Mouse (Mus musculus): ENCODE measurements around the gene Mpv17l2.
A peak's percentile ranks its signal among the peaks of the same experiment; 100 is the strongest.

Mpv17l2 gene

DNA sequence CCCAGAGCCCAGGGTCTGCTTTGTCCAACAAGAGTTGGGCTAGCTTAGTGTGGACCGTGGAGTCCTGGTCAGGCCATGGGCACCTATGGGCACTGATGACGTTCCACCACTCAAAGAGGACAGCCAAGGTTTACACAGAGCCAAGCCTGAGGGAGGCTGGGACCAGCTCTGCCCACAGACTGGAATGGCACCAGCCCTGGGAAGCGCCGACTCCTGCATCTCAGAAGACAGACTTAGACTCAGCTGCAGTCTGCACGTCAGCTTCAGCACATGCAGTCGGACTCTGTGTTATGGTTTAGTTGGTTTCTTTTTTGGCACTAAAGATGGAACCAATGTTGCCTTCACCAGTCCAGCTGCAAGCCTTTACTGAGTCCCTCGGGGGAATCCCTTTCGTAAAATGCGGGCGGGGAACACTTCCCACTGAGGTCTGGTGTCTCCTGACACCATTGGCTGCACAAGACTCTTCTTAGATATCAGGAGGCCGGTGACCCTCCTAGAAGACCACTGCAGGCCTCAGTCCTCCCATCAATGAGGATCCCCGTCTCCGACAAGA, 10.5 kb downstream of the Mpv17l2 start:
- peak; percentile 22 to 32 for DNase-seq (ENCODE audit: low spot score in 2 of 2)

DNA sequence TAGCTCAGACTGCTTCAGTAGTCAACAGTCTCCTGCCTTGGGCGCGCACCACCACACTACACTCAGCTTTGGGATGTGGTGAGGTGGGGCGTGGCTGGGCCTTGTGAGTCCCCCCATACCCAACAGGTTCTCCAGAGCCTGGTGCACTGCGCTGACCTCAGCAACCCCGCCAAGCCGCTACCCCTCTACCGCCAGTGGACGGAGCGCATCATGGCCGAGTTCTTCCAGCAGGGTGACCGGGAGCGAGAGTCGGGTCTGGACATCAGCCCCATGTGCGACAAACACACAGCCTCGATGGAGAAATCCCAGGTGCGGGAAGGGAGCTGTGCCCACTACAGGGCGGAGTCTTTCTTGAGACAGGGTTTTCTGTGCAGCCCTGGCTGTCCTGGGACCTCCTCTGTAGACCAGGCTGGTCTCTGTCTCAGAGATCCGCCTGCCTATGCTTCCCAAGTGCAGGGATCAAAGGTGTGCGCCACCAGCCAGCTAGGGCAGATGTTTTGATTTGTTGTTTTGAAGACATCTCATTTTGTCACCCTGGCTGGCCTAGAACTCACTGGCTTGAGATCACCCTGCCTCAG, 11.6 kb downstream of the Mpv17l2 start:
- DNase-seq (ENCODE audit: low spot score in 2 of 2), result no peak

DNA sequence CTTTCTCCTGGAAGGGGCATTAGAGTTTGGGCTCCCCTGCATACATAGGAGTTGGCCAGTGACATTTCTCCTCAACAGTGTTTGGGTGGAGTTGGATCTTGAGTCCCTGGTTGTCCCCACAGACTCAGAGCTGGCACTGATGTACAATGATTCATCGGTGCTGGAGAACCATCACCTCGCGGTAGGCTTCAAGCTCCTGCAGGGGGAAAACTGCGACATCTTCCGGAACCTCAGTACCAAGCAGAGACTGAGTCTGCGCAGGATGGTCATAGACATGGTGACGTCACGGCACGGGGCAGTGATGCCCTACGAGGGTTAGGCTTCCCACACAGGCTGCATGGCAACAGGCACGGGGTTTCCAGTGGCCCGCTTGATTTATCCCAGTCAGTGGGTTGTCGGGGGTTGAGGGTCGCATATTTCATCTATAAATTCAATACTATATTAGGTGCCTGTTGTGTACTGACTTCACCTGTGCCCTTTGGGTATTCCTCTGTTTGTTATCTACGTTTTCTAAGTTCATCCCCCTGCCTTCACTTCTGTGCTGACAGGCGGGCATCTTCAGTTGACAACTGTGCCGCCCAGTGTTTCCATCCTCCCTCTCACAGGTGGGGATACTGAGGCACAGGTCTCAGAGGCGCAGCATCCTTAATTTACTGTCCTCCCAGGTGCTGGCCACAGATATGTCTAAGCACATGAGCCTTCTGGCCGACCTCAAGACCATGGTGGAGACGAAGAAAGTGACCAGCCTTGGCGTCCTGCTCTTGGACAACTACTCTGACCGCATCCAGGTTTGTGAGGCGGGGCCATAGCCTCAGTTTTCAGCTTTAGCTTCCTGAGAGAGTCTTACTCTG, 12.3 kb downstream of the Mpv17l2 start:
- DNase-seq (ENCODE audit: low spot score in 2 of 2), result no peak

DNA sequence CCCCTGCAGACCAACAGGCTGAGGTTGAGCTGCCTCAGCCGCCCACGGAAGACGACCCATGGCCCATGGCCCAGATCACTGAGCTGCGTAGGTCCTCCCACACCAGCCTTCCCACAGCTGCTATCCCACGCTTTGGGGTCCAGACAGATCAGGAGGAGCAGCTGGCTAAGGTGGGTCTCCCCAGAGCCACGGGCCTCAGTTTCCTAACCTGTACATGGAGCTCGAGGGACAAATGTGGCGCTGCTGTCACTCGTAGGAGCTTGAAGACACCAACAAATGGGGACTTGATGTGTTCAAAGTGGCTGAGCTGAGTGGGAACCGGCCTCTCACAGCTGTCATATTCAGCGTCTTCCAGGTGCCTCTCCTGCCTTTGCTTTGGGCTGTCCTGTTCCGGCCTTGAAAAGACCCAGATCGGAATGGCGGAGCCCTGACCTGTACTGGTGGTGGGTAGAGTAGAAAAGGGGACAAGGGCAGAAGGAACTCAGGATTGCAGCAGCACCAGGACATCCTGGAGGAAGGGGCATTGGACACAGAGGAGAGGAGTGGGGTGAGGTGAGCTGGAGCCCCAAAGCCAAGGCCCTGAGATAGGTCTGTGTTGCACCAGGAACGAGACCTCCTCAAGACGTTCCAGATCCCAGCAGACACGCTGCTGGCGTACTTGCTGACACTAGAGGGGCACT, 13.4 kb downstream of the Mpv17l2 start:
- DNase-seq (ENCODE audit: low spot score in 2 of 2), result no peak

DNA sequence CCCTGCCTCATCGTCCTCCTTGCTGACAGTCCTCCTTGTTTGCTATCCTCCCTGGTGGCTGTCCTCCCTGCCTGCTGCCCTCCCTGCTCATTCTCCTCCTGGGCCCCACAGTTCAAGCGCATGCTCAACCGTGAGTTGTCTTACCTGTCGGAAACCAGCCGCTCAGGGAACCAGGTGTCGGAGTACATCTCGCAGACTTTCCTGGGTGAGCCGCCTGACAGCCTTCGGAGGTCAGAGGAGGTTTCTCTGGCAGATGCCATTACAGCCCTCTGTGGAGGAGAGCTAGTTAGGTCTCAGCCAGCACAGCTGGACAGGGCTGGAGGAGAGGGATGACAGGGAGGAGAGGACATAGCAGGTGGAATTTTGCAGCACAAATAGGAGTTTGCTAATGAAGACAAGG, 14.1 kb downstream of the Mpv17l2 start:
- DNase-seq (ENCODE audit: low spot score in 2 of 2), result no peak

DNA sequence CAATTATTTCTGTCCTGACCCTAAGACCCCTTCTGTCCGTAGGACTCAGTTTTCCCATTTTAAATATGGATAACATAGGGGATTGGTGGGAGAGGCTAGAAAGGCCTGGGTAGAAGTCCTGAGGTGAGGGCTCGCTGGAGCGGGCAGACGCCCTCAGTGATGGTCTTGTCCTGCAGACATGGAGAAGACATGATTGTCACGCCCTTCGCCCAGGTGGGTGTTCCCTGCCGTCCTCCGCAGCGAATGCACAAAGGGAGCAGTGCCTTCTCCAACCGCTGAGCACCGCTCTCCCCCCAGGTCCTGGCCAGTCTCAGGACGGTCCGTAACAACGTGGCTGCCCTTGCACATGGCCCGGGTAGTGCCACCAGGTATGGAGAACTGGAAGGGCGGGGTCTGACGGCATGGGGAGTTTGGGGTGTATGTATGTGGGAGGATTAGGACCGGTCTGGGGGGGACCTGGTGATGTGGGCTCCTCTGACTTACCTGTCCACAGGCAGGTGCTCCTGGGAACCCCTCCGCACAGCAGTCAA, 15.0 kb downstream of the Mpv17l2 start:
- DNase-seq (ENCODE audit: low spot score in 2 of 2), result no peak

DNA sequence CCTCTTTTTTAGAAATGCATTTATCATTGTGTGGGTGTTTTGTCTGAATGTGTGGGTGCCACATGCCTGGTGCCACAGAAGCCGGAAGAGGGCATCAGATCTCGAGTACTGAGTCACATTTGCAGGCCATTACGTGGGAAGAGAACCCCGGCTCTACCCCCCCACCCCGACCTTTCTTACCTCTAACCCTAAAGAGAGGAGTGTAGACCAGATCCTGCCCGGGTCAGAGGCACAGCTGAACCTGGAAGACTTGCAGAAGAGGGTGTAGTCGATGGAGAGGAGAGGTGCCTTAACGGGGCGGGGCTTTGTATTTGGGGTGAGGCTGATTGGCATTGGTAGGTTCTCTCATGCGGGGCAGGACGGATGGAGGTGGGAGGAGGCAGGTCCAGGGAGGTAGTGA, 15.9 kb downstream of the Mpv17l2 start:
- DNase-seq (ENCODE audit: low spot score in 2 of 2), result no peak

DNA sequence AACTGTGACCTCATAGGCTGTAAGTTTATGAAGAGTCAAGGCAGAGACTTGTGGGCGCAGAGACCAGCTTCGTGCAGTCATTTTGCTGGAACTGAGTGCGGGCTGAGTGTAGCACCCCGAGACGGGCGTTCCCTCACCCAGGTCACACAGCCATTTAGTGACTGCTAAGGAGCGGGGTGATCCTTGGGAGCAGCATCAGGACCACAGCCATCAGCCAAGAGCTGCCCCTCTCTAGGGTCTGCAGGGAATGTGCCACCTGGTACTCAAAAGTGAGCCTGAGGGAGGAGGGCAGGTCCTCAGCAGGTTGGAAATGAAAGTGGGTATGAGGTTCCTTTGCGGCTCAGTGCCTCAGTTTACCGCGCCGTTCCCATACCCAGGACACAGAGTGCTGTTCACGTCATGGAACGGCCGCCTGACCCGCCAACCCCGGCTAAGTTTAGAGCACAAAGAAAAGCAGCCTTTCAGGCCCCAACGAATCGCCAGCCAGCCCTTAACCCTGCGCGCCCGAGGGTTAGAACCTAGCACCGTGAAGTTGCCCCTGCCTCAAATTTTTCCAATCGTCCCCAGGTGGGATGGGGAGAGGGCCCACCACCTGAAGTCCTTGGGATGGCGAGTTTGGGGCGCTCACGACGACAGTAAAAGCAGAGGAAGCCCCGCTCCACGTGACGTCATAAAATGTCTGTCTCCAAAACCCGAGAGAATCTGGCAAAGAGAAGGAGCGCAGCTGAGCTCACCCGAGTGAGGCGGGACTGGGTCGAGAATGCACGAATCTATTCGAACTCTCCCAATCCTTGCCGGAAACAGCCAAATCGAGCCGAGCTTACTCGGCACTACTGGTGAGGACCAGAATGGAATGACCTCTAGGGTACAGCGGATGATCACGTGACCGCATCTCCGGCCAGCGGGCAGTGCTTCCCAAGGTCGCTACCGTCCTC, 16.8 kb downstream of the Mpv17l2 start:
- peak in 1 of 2 experiments; percentile 44 for DNase-seq (ENCODE audit: low spot score in 2 of 2)

DNA sequence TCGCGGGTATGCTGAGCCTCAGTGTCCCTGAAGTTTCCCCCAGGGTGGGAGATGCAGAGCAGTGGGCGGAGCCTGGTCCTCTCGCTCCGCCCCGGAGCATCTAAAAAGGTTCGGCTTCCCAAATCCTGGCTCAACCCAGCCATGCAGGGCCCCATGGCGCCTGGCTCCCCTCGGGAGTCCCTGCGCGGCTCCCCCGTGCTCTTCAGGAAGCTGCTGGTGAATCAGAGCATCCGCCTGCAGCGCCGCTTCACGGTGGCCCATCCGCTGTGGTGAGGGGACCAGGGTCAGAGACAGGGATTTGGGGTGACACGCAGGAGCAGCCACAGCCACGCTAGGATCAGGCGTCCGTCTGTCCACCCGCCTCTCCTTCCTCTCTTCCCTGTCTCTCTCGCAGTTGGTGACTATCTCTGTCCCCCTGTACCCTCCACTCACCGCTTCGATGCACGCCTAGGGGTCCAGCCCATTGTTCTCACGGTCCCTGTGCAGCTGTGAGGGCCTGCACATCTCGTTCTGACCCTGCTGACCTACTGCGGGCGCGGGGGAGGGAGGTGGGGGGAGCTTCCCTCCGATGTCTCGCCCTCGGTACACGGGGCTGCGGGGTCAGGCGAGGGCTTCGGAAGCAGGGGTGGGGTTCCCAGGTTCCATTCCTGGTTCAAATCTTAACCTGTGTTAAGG, 17.6 kb downstream of the Mpv17l2 start:
- no peak for DNase-seq (ENCODE audit: low spot score in 2 of 2)

DNA sequence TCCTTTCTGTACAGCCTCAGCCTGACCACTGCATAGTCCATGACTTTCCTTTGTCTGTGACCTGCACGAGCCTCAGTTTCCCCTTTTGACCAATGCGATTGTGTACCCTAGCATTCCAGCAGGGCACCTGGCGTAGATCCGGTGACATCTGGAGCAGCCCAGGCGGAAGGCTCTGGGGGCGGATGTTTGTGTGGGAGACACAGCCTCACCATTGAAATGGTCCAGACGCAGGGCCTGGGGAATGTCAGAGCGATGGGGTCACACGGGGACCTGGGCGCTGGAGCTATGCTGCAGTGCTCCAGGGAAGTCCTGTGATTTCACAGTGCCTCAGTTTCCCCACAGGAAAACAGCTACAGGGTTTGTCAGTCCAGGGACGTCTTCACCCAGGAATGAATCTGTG, 18.6 kb downstream of the Mpv17l2 start:
- DNase-seq (ENCODE audit: low spot score in 2 of 2), result no peak

DNA sequence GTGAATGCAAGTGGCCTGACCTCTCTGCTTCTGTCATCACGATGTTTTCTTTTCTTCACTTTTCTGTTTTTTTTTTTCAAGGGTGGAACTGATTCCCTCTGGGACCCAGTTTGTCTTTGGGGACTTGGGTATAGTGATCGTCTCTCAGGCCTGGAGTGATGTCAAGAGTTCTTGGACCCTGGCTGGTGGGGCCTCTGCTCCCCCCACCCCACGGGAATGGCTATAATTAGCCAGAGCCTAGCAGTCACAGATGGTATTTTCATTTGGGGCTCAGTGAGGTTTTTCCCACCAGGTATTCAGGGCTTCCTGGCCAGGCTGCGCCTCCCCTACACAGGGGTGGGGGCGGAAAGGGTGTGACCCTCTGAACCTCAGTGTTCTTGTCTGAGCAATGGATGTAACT, 19.1 kb downstream of the Mpv17l2 start:
- DNase-seq (ENCODE audit: low spot score in 2 of 2), result no peak

DNA sequence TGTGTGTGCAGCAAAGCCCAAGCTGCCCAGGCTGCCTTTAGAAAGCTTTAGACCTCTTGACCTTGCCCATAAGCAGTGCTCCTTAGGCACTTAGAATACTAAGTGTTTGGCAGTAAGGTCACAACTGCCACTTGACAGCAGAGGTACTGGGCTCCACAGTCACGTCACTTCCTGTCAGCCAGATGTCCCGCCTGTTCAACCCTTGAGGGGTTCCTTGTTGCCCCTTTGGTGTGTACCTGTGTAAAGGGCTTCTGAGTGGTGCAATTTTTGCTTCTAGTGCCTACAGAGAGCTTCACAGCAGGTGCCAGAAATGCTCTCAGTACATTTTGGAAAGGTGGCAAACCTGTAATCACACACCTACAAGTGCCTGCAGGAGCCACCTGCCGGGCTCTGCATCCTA, 22.5 kb downstream of the Mpv17l2 start:
- no peak for DNase-seq (ENCODE audit: low spot score in 2 of 2)

DNA sequence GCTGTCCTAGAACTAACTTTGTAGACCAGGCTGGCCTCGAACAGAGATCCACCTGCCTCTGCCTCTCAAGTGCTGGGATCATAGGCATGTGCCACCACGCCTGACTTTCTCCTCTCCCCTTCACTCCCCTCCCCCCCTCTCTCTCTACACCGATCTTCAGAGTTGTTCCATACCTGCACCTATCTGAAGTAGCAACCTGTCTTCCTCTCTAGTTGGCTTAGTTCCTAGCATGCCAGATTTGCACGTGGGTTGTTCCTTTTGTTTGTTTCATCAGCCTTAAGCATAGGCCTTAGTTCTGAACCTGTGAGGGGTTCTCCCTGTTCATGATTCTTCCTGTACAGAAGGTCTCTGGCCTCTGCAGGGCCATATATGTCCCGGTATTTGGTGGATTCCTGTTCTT, 23.0 kb downstream of the Mpv17l2 start:
- no peak for DNase-seq (ENCODE audit: low spot score in 2 of 2)

DNA sequence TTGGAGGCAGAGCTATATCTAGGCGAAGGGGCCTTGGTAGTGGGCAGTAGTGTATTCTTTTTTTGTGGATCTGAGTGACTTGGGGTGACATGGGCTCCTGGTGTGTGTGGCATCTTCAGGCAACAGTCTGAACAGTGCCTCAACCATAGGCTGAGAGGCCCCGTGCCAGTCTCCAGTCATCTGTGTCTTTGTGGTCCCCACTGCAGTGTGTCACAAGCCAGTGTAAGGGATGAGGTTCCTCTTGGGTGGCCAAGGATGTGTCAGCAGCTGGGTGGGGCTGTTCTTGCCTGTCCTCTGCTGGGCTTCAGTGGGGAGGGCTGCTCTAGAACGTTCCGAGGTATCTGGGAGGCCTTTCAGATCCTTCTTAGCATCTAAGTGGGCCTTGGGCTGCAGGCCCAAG, 29.8 kb downstream of the Mpv17l2 start:
- no peak for DNase-seq (ENCODE audit: low spot score in 2 of 2)

DNA sequence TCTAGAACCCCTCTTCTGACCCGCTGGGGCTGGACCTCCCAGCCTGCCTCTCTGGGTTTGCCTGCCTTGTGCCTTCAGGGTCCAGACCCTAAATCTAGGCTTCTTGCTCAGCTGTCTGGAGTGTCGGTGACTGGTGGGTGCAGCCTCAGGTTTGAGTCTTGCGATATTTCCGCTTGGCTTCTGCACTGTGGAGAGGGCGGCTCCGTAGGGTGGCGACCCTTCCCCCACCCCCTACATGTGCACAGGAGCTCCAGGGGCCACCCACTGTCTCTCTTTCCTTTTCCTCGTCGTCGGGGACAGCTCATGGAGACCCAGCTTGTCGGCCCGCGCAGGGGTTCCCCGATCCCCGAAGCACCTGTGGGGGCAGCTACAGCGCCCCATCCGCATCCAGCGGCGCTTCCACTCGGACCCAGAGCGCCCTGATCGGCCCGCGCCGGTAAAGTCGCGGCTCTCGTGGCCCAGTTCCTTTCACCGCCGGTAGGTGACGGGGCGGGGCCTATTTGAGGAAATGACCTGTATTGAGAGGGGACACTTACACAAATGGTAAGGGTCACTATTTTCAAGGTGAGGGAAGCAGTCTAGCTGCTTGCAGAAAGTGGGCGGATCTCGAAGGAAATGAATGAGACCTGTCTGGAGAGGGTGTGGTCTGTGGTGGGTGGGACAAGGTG, 30.8 kb downstream of the Mpv17l2 start:
- DNase-seq (ENCODE audit: low spot score in 2 of 2), result no peak

DNA sequence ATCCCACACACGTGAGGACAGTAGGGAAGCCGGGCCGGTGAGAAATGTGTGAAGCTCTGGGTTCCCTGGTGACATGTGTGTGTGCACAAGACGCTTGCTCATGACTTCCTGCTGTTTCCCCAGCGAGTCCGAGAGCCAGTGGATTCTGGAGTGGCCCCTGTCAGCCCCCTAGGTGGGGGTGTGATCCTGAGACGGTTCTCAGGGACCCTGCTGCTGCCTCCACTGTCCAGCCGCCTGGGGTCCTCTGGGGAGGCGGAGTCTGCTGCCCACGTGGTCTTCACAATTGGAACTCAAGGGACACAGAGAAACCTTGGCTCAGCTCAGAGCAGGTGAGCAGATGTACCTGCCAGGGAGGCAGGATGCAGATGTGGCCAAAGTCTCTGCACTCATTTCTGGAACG, 34.0 kb downstream of the Mpv17l2 start:
- DNase-seq (ENCODE audit: low spot score in 2 of 2), result no peak

DNA sequence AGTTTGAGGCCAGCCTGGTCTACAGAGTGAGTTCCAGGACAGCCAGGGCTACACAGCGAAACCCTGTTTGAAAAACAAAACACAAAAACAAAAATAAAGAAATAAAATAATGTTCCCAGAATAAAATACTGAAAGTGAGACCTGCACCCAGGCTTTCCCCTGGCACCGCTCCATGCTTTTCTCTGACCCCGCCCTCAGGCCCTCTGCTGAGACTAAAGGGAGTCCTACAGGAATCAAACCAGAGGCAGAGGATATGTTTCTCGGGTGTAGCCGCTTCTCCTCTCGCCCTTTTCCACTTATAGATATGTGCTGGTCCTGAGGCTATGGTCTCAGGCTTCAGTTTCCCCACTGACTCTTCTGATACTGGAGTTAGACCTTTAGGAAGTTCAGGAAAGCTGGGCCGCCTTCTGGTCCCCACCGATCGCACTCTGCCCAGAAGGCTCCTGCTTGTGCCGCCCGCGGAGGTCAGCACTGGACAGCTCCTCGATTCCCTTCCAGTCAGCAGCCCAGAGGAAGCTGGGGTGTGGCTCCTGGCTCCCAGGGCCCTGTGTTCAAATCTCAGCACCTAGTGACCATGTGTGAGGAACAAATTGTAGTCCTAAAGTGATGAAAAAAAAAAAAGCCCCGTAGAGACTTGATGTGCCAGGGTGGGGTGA, 34.8 kb downstream of the Mpv17l2 start:
- no peak for DNase-seq (ENCODE audit: low spot score in 2 of 2)

DNA sequence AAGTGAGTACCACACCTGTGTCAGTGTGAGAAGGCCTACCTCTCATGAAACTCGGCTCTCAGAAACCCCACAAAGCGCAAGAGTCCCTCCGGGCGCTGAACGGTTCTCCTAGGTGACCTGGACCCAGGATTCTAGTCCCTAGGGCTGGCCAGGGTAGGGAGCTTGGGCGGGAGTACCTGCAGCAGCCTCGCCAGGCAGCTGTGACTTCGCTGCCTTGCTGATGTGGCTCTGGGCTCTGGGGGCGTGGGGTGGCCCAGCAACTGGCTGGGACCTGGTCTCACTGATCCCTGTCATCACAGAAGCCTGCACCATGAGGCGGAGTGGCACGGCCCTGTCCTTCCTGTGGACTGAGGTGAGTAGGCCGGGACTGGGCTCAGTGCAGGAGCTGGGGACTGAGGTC, 36.5 kb downstream of the Mpv17l2 start:
- DNase-seq (ENCODE audit: low spot score in 2 of 2), result no peak

DNA sequence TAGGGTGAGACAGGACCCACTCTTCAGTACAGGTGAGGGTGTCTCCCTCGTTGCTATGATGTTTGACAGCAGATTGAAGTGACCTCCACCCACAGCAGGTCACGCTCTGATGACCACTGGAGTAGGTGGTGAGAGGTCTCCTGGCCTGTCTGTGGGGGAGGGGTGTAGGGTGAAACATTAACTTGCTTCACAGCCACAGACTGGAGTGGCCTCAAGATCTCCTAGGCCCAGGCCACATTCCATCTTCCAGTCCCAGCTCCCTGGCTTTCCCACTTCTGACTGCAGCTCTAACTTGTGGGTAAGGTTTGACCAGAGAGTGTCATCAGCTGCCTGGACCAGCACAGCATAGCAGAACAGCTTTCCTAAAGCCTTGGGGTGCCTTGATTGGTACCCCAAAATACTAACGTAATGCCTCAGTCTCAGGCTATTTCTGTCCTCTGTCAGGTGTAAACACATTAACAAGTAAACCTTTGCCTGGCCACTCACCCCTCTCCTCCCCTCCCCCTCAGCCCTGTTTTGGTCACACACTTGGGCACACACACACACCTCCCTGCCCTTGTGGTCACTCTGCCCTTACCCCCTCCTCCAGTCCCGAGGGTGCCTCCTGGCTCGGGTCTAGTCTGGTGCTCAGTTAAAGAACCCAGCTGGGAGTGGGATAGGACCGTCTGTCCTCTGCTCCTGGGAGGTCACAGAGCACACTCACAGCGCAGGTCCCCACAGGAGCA, 37.1 kb downstream of the Mpv17l2 start, which contains the start of gene Pde4c:
Gene Pde4c (plus strand): TSS at position 235 of the 725 bp plus-strand sequence.
- DNase-seq (ENCODE audit: low spot score in 2 of 2), result no peak
